Mouse (Mus musculus) forebrain, postnatal 0 days (tissue): Measurements from ENCODE around the gene Slc37a3. TPM values are rescaled to one million over a fixed set of nuclear protein-coding genes. Genes with fewer than 3 reads are reported as not detected.
A peak's percentile ranks its signal among the peaks of the same experiment; 100 is the strongest.

Experiments
- ATAC-seq: fragments of 200-750 bp; cut with Nextera tagmentation; 2 replicates; pipeline ENCODE4 v1.8.0; 2017; ENCODE audit warnings: mild to moderate bottlenecking, moderate library complexity
- DNase-seq: peaks from one replicate; pipeline ENCODE4 v3.0.0-alpha.2; 2015
- H3K27ac ChIP-seq: fragments of 300-500 bp; sonication (generic); 2 replicates; pipeline ENCODE4 v1.5.1; 2014; ENCODE audit warnings: low read depth, mild to moderate bottlenecking, antibody characterized with exemption, low read length, moderate library complexity, mixed read lengths
- H3K27me3 ChIP-seq: fragments of 300-500 bp; sonication (generic); 2 replicates; pipeline ENCODE4 v1.6.1; 2014; ENCODE audit warnings: mild to moderate bottlenecking, low read length, mixed read lengths; ENCODE audit not compliant: insufficient read depth
- H3K36me3 ChIP-seq: fragments of 300-500 bp; sonication (generic); 2 replicates; pipeline ENCODE4 v1.6.1; 2014; ENCODE audit warnings: mild to moderate bottlenecking, moderate library complexity; ENCODE audit not compliant: insufficient read depth
- H3K4me1 ChIP-seq: fragments of 300-500 bp; sonication (generic); 2 replicates; pipeline ENCODE4 v1.6.1; 2014; ENCODE audit warnings: antibody characterized with exemption; ENCODE audit not compliant: insufficient read depth
- H3K4me2 ChIP-seq: fragments of 300-500 bp; sonication (generic); 2 replicates; pipeline ENCODE4 v1.6.1; 2014; ENCODE audit warnings: low read depth, mild to moderate bottlenecking, moderate library complexity
- H3K4me3 ChIP-seq: fragments of 300-500 bp; sonication (generic); 2 replicates; pipeline ENCODE4 v1.5.1; 2014; ENCODE audit warnings: low read depth, low read length, mixed read lengths
- H3K9ac ChIP-seq: fragments of 300-500 bp; sonication (generic); 2 replicates; pipeline ENCODE4 v1.6.1; 2014; ENCODE audit warnings: mild to moderate bottlenecking
- H3K9me3 ChIP-seq: fragments of 300-500 bp; sonication (generic); 2 replicates; pipeline ENCODE4 v1.6.1; 2016; ENCODE audit warnings: low read length
- CTCF ChIP-seq: sonication (generic); IDR thresholded peaks from 2 replicates; pipeline ENCODE4 v1.5.1; 2016; ENCODE audit warnings: antibody characterized with exemption, control low read depth, low read depth
- WGBS: fragments of 180-500 bp; shearing (Covaris S2); extraction: QIAGEN DNeasy Blood & Tissue Kit; methylation state at CpG from one replicate; pipeline ENCODE4 v1.1.7; 2014; 5-methylcytosine and 5-hydroxymethylcytosine counted together
- polyA plus RNA-seq: library from polyadenylated mRNA; unstranded; fragments of >200 nt; fragmentation: Nextera tagmentation; extraction: Ambion mirVana; gene quantifications from 2 replicates; pipeline ENCODE4 v1.2.1, GENCODE M21; 2015
- total RNA-seq: library from RNA; depleted of rRNA; stranded (reverse); fragments of >200 nt; gene quantifications from 2 replicates; pipeline ENCODE4 v1.2.3, GENCODE M21; 2014

The Slc37a3 gene
- total and polyA plus RNA-seq, 2 experiments from 2014 or later = 32.0 to 58.2 TPM

DNA sequence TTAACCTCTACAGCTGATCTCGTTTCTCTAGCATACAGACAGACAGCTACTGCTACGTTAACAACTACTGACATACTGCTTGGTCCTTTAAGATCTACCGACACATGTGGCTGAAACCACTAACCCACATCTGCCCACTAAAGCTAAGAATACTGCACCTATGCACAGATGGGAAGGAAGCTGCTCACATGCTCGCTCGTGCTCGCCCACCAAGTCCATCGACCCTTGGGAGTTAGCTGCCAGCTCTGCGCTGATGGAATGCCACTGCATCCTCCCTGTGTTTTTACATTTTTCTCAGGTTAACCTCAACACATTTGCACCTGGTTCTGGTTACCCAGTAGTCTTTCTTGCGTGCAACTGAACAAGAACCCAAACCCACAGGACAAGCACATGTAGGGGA, 20.9 kb upstream of the Slc37a3 start:
- DNase-seq = no peak
- no peak for TF ChIP-seq CTCF
- no peak overlapping the region for H3K4me3 ChIP-seq
- no peak overlapping the region for H3K4me2 ChIP-seq
- H3K9ac ChIP-seq = no peak overlapping the region
- no peak for ATAC-seq
- H3K27me3 ChIP-seq = no peaks in the 10 kb centered on the region
- no peaks in the 10 kb centered on the region for H3K9me3 ChIP-seq
- peaks cover 39% of the 10 kb centered on the region for H3K36me3 ChIP-seq
- WGBS = 93% methylated on average over 9 of the region's 9 CpGs
- H3K4me1 ChIP-seq = no peaks in the 10 kb centered on the region
- no peak overlapping the region for H3K27ac ChIP-seq

DNA sequence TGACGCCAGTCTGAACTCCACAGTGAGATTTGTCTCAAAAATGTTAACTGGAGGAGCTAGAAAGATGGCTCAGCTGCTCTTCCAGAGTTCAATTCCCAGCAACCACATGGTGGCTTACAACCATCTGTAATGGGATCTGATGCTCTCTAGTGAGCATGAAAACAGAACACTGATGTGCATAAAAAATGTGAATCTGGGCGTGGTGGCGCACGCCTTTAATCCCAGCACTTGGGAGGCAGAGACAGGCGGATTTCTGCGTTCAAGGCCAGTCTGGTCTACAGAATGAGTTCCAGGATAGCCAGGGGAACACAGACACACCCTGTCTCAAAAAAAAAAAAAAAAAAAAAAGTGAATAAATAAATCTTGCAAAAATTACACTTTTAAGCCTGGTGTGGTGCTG, 19.6 kb upstream of the Slc37a3 start:
- DNase-seq = no peak
- Histone ChIP-seq H3K4me2 (no peak overlapping the region), H3K9ac (no peak overlapping the region), H3K27me3 (no peaks in the 10 kb centered on the region), H3K36me3 (peaks cover 39% of the 10 kb centered on the region), H3K27ac (no peak overlapping the region), H3K4me3 (no peak overlapping the region), H3K9me3 (no peaks in the 10 kb centered on the region), H3K4me1 (no peaks in the 10 kb centered on the region)
- WGBS = 93% methylated on average over 6 of the region's 6 CpGs
- TF ChIP-seq CTCF = no peak
- ATAC-seq = no peak

GRCm38 (mm10) chr6:39395916-39396315, 18.4 kb upstream of the Slc37a3 start:
- no peak for DNase-seq
- no peak overlapping the region for H3K27ac ChIP-seq

DNA sequence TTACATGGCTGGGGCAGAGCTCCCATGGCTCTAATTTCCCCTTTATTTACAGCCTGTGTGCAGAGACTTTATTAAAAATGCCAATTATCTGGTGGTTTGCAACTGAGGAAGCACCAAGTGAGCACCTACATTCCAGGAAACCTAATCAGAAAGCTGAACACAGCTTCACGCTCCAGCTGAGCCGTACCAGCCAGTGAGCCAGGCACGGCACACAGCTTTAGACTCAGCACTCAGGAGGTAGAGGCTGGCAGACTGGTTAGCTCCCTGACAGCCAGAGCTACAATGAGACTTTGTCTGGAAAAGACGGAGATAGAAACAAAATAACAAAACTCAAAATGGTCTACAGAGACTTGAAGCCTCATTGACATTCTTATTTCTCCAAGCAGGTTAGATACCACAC, 18.0 kb upstream of the Slc37a3 start:
- DNase-seq (no peak), ATAC-seq (no peak)
- H3K27ac ChIP-seq = no peak overlapping the region
- H3K4me2 ChIP-seq = no peak overlapping the region
- no peak for TF ChIP-seq CTCF
- no peak overlapping the region for H3K9ac ChIP-seq
- 72% methylated on average over 4 of the region's 4 CpGs for WGBS
- H3K9me3 ChIP-seq = no peaks in the 10 kb centered on the region
- no peaks in the 10 kb centered on the region for H3K27me3 ChIP-seq
- no peak overlapping the region for H3K4me3 ChIP-seq
- peaks cover 39% of the 10 kb centered on the region for H3K36me3 ChIP-seq
- H3K4me1 ChIP-seq = no peaks in the 10 kb centered on the region

More at GRCm38 (mm10) chr6:39395916-39396315, 18.4 kb upstream of the Slc37a3 start:
- Histone ChIP-seq H3K4me1 (no peaks in the 10 kb centered on the region), H3K4me3 (no peak overlapping the region), H3K9me3 (no peaks in the 10 kb centered on the region), H3K4me2 (no peak overlapping the region), H3K36me3 (peaks cover 34% of the 10 kb centered on the region), H3K9ac (no peak overlapping the region), H3K27me3 (no peaks in the 10 kb centered on the region)
- ATAC-seq = no peak
- TF ChIP-seq CTCF = no peak
- WGBS = 87% methylated on average over 4 of the region's 4 CpGs

GRCm38 (mm10) chr6:39389988-39390387, 12.5 kb upstream of the Slc37a3 start:
- H3K36me3 ChIP-seq = peaks cover 7% of the 10 kb centered on the region; the same call in 1 of the 2 replicates
- TF ChIP-seq CTCF = no peak
- H3K9me3 ChIP-seq = no peaks in the 10 kb centered on the region
- WGBS = 94% methylated on average over 2 of the region's 2 CpGs
- no peak overlapping the region for H3K4me3 ChIP-seq
- H3K27ac ChIP-seq = no peak overlapping the region
- no peak for DNase-seq
- H3K4me1 ChIP-seq = no peaks in the 10 kb centered on the region
- H3K9ac ChIP-seq = no peak overlapping the region
- no peak overlapping the region for H3K4me2 ChIP-seq
- ATAC-seq = no peak
- H3K27me3 ChIP-seq = no peaks in the 10 kb centered on the region

DNA sequence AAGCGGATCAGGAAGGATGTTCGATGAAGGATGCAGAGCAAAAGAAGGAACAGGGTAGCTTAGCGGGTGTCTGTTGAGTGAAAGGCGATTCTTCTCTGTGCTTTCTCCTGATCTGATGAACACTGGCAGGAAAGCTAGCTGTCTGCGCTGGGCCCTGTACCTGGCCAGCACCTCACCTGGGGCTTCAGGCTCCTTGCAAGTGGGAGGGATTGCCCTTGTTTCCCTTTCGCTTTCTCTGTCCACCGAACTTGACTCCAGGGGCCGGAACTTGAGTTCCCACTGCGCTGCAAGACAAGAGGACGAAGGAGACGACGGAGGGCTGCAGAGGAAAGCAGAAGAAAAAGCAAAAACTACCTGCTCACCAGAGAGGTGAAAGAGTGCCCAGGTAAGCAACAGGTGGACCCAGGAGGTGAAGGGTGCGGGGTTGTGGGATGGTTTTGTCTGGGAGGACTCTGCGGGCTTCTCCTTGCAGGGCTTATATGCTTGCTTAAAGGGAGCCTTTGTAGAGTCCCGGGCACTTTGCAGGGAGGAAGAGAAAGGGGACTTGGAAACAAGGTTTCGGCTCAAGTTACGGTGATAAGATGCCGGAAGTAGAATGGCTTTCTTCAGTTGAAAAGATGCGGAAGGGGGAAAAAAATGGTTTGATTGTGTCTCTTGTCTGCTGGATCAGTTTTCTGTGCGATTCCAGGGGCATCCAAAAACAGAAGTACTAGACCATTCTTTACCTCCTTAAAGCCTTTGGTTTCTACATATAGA, 3.8 kb upstream of the Slc37a3 start, which contains the start of gene Rab19:
Gene Rab19 (plus strand): TSS at position 51 of the 756 bp plus-strand sequence.
- ATAC-seq = no peak
- H3K9me3 ChIP-seq = no peaks in the 10 kb centered on the region

GRCm38 (mm10) chr6:39380276-39380675, 2.8 kb upstream of the Slc37a3 start:
- no peaks in the 10 kb centered on the region for H3K4me1 ChIP-seq
- no peak for TF ChIP-seq CTCF
- H3K27ac ChIP-seq = no peak overlapping the region
- H3K4me2 ChIP-seq = no peak overlapping the region
- DNase-seq (no peak), ATAC-seq (no peak)
- no peaks in the 10 kb centered on the region for H3K9me3 ChIP-seq
- no peaks in the 10 kb centered on the region for H3K36me3 ChIP-seq
- no peak overlapping the region for H3K4me3 ChIP-seq
- WGBS = 96% methylated on average over 3 of the region's 3 CpGs
- no peak overlapping the region for H3K9ac ChIP-seq
- H3K27me3 ChIP-seq = no peaks in the 10 kb centered on the region; the same call in 1 of the 2 replicates

More for the DNA sequence above, 3.8 kb upstream of the Slc37a3 start, which contains the start of gene Rab19:
- H3K4me1 ChIP-seq = no peaks in the 10 kb centered on the region
- no peaks in the 10 kb centered on the region; the same call in 1 of the 2 replicates for H3K27me3 ChIP-seq
- no peaks in the 10 kb centered on the region for H3K36me3 ChIP-seq
- H3K27ac ChIP-seq = no peak within 1 kb of the TSS
- H3K4me2 ChIP-seq = peak within 1 kb of the TSS; percentile 38; the same call in 1 of the 2 replicates
- no peak for TF ChIP-seq CTCF
- 10% methylated on average over 20 of the region's 20 CpGs for WGBS
- DNase-seq = no peak
- peak within 1 kb of the TSS; percentile 27 for H3K4me3 ChIP-seq
- H3K9ac ChIP-seq = 0 out of 2 replicates have a peak within 1 kb of the TSS, but pooled peaks have one; percentile 10
